Mouse (Mus musculus): ENCODE measurements at regions not wholly inside any gene's neighbourhood (a gene's known extent, or its start where the extent isn't known, plus 50 kb on each side); places are given as distances from the start of the nearest gene placed in this dataset.

DNA sequence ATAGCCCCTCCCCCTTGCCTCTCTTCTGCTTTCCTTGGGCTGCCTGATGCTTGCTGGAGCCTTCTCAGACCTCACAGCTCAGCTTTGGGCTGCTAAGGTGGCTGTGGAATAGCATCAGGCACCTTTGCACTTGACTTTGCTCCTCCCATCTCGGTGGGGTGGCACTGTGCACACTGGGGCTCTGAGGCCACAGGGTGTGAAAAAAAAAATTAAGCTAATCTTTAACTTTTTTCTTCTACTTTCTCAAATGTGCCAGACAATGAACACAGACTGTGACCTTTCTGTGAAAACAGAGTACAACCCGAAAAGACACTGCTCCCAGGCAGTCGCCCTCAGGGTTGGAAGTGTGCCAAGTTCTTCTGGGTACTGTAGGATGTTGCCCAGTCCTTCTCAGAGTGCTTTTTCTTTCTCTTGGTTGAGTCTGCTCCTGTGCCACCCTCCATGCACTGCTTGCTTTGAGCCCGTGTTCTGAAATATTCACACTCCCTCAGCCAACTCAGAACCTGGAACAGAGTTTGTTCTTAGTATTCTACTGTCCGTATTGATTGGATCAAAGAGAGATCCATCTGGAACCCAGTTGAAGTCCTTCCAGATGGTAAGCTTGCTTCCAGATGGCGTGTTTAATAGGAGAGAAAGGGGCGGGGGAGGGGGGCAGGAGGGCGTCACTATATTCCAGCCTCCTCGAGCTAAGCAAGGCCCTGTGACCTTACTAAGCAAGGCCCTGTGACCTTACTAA is 54.8 kb upstream of the Atxn1 start:
- TF ChIP-seq CTCF (IDR thresholded peaks at IDR 0.05; ENCODE audit: control insufficient read depth, insufficient read depth, low read length) (no peak), POLR2A (IDR thresholded peaks at IDR 0.05; ENCODE audit: borderline replicate concordance, control insufficient read depth, low read depth, low read length) (no peak)

Measured in bone marrow, adult 2 months (tissue).